11 mouse cellular contexts compared by ENCODE assay signal in genomic region chr16:54592643-54593042, GRCm38 (mm10).
DNase-seq lines count a peak whose midpoint lies in the region; ATAC-seq lines count a peak whose summit lies in the region.
"Had no signal": no experiment of that assay in that cellular context is flagged by ENCODE, and none has a peak within 500 bp of the region (broad histone marks: within the 10 kb centered on the region; RNA-seq: fewer than 3 reads in every experiment).

No protein-coding gene starts in this region.

- no peak for DNase-seq in frontal cortex, postnatal 25 days (ENCODE audit: low spot score in 2 of 2)
- DNase-seq in fibroblast of lung, adult 2 months (ENCODE audit: low read depth), result peak; percentile 8
- DNase-seq in left cerebral cortex, adult 18-20 months (ENCODE audit: low spot score in 2 of 2), result peak; percentile 55 to 56
- peak; percentile 58 to 70 for DNase-seq in right cerebral cortex, postnatal 10 days (ENCODE audit: low spot score in 2 of 2)
- DNase-seq in heart, adult 8-10 months (ENCODE audit: low spot score), result no peak
- no peak for DNase-seq in embryo, embryonic 9.5 days (ENCODE audit: extremely low spot score)
- DNase-seq: adrenal gland, postnatal 25 days; cerebellum, adult 11-12 months; kidney, adult 11 months; kidney, postnatal 36 days had no signal

- peak; percentile 97 for ATAC-seq in frontal cortex, adult (ENCODE audit: low TSS enrichment)

Comparison
In these comparisons a context has a peak if more than half of its experiments do, and no peak if none do; other contexts are left out.
1. DNase-seq: peak in fibroblast of lung, adult 2 months (single experiment), left cerebral cortex, adult 18-20 months (2 of 2) and right cerebral cortex, postnatal 10 days (2 of 2); none in frontal cortex, postnatal 25 days (0 of 2), heart, adult 8-10 months (single experiment) and embryo, embryonic 9.5 days (single experiment).